Mouse (Mus musculus): ENCODE measurements around the gene Mllt3.

DNA sequence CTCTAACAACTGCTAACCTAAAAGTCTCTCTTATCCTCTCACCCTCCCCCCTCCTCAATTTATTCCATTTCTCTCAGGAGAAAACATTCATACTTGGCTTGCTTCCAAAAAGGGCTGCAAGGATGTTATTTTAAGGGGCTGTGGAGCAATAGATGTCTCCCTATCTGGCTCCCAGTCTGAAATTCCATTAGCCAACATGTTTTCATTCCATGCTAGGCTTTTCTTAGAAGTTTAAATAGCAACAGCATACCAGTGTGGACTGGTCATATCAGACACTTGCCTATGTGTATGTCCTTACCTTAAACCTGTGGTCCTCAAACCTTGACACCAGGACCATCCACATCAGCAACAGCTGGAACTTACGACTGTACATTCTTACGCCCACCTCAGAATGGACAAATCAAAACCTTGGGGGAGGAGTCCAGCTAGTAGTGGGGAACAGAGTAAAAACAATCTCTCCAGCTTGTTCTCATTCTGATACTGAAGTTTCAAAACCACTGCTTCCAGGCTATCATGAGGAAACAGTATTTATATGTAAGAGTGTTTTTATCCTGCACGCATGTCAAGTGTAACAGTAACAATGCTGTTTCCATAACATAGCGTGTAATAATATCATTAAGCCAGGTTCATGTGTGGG, 99.3 kb downstream of the Mllt3 start:
- no peak for TF ChIP-seq POLR2A (IDR thresholded peaks at IDR 0.05; ENCODE audit: borderline replicate concordance, control insufficient read depth, low read depth, low read length)
- TF ChIP-seq CTCF (IDR thresholded peaks at IDR 0.05; ENCODE audit: control insufficient read depth, insufficient read depth, low read length) = no peak
